Mouse (Mus musculus) limb, embryonic 14.5 days (tissue): ENCODE results near the gene Map4k2. TPM values are rescaled to one million over a fixed set of nuclear protein-coding genes. Genes with fewer than 3 reads are reported as not detected.

Experiments
- ATAC-seq: fragments of 200-750 bp; cut with Nextera tagmentation; 2 replicates; pipeline ENCODE4 v1.8.0; 2017; ENCODE audit warnings: low read depth, moderate number of reproducible peaks, moderate TSS enrichment; ENCODE audit not compliant: low FRiP score
- DNase-seq: peaks from one replicate; pipeline ENCODE4 v3.0.0-alpha.2; 2015; ENCODE audit warnings: low spot score
- H3K27ac ChIP-seq: fragments of 300-500 bp; sonication (generic); replicated peaks from 2 replicates; pipeline ENCODE4 v1.5.1; 2014; ENCODE audit warnings: low read depth, mild to moderate bottlenecking, low read length, moderate library complexity, mixed read lengths
- H3K27me3 ChIP-seq: fragments of 300-500 bp; sonication (generic); 2 replicates; pipeline ENCODE4 v1.6.1; 2014; ENCODE audit warnings: low read length, mixed read lengths; ENCODE audit not compliant: control insufficient read depth, insufficient read depth
- H3K36me3 ChIP-seq: fragments of 300-500 bp; sonication (generic); 2 replicates; pipeline ENCODE4 v1.6.1; 2014; ENCODE audit warnings: mild to moderate bottlenecking, low read length, moderate library complexity, mixed read lengths; ENCODE audit not compliant: control insufficient read depth, insufficient read depth
- H3K4me1 ChIP-seq: fragments of 300-500 bp; sonication (generic); 2 replicates; pipeline ENCODE4 v1.6.1; 2014; ENCODE audit warnings: antibody characterized with exemption, low read length, mixed read lengths; ENCODE audit not compliant: control insufficient read depth, insufficient read depth
- H3K4me2 ChIP-seq: fragments of 300-500 bp; sonication (generic); replicated peaks from 2 replicates; pipeline ENCODE4 v1.6.1; 2014; ENCODE audit warnings: low read depth, mild to moderate bottlenecking, low read length, moderate library complexity; ENCODE audit not compliant: severe bottlenecking
- H3K4me3 ChIP-seq: fragments of 300-500 bp; sonication (generic); replicated peaks from 2 replicates; pipeline ENCODE4 v1.5.1; 2014; ENCODE audit warnings: low read length
- H3K9ac ChIP-seq: fragments of 300-500 bp; sonication (generic); 2 replicates; pipeline ENCODE4 v1.6.1; 2014; ENCODE audit warnings: mild to moderate bottlenecking, low read depth, low read length, moderate library complexity; ENCODE audit not compliant: severe bottlenecking
- H3K9me3 ChIP-seq: fragments of 300-500 bp; sonication (generic); 2 replicates; pipeline ENCODE4 v1.6.1; 2016; ENCODE audit warnings: low read length; ENCODE audit not compliant: control insufficient read depth
- POLR2A ChIP-seq: fragments of 200-500 bp; IDR thresholded peaks from 2 replicates; pipeline ENCODE4 v1.8.0; 2012; ENCODE audit warnings: inconsistent platforms, mild to moderate bottlenecking, moderate library complexity, borderline replicate concordance; ENCODE audit not compliant: insufficient read depth, insufficient read length; ENCODE audit errors: extremely low read depth
- WGBS: fragments of 180-500 bp; shearing (Covaris S2); extraction: QIAGEN DNeasy Blood & Tissue Kit; methylation state at CpG from one replicate; pipeline ENCODE4 v1.1.7; 2014; 5-methylcytosine and 5-hydroxymethylcytosine counted together
- polyA plus RNA-seq, 2 experiments: library from polyadenylated mRNA; depleted of rRNA in 1 of 2; stranded (reverse) in 1 of 2; unstranded in 1 of 2; fragments of >200 nt; fragmentation: Nextera tagmentation in 1 of 2; extraction: Ambion mirVana in 1 of 2; gene quantifications; 2 replicates each; pipeline versions ENCODE4 v1.2.1 to v1.2.3; 2012 to 2014

Gene Map4k2
- polyA plus RNA-seq, 2 experiments, result 8.8 to 90.4 TPM

- Histone ChIP-seq H3K4me2 (no peak overlapping the region), H3K4me1 (no peaks in the 10 kb centered on the region), H3K9me3 (no peaks in the 10 kb centered on the region), H3K9ac (no peak overlapping the region), H3K27ac (no peak overlapping the region), H3K27me3 (no peaks in the 10 kb centered on the region), H3K36me3 (peaks cover 68% of the 10 kb centered on the region), H3K4me3 (no peak overlapping the region)
- TF ChIP-seq POLR2A, result no peak
- no peak for ATAC-seq
- WGBS, result 80% methylated on average over 11 of the region's 11 CpGs
- DNase-seq, result no peak
Observed at GRCm38 (mm10) chr19:6377327-6378040, 36.5 kb downstream of the Map4k2 start.

GRCm38 (mm10) chr19:6380411-6381166 lies 39.7 kb downstream of the Map4k2 start:
- no peak overlapping the region for H3K27ac ChIP-seq
- H3K36me3 ChIP-seq, result peaks cover 37% of the 10 kb centered on the region
- H3K9me3 ChIP-seq, result no peaks in the 10 kb centered on the region
- TF ChIP-seq POLR2A, result no peak
- no peak overlapping the region for H3K4me2 ChIP-seq
- 90% methylated on average over 9 of the region's 9 CpGs for WGBS
- H3K27me3 ChIP-seq, result no peaks in the 10 kb centered on the region
- no peak overlapping the region for H3K4me3 ChIP-seq
- no peak for DNase-seq
- no peak overlapping the region for H3K9ac ChIP-seq
- ATAC-seq, result no peak
- H3K4me1 ChIP-seq, result peaks cover 6% of the 10 kb centered on the region

- Histone ChIP-seq H3K27me3 (no peaks in the 10 kb centered on the region), H3K9ac (no peak overlapping the region), H3K36me3 (peaks cover 31% of the 10 kb centered on the region), H3K4me1 (peaks cover 6% of the 10 kb centered on the region), H3K9me3 (no peaks in the 10 kb centered on the region), H3K4me3 (no peak overlapping the region), H3K4me2 (no peak overlapping the region), H3K27ac (no peak overlapping the region)
- DNase-seq, result no peak
- ATAC-seq, result no peak
- 97% methylated on average over 5 of the region's 5 CpGs for WGBS
- no peak for TF ChIP-seq POLR2A
Observed at GRCm38 (mm10) chr19:6381238-6381637, 40.3 kb downstream of the Map4k2 start.

GRCm38 (mm10) chr19:6382323-6382924 lies 41.5 kb downstream of the Map4k2 start:
- WGBS, result 90% methylated on average over 4 of the region's 4 CpGs
- Histone ChIP-seq H3K9me3 (no peaks in the 10 kb centered on the region), H3K27me3 (no peaks in the 10 kb centered on the region), H3K9ac (no peak overlapping the region), H3K4me3 (no peak overlapping the region), H3K36me3 (peaks cover 19% of the 10 kb centered on the region), H3K27ac (no peak overlapping the region), H3K4me1 (peaks cover 6% of the 10 kb centered on the region), H3K4me2 (no peak overlapping the region)
- no peak for DNase-seq
- ATAC-seq, result no peak
- no peak for TF ChIP-seq POLR2A

GRCm38 (mm10) chr19:6383470-6383869 lies 42.5 kb downstream of the Map4k2 start:
- no peaks in the 10 kb centered on the region for H3K9me3 ChIP-seq
- H3K4me1 ChIP-seq, result peaks cover 6% of the 10 kb centered on the region
- WGBS, result 51% methylated on average over 5 of the region's 5 CpGs
- TF ChIP-seq POLR2A, result no peak
- no peak overlapping the region for H3K9ac ChIP-seq
- DNase-seq, result no peak
- H3K27ac ChIP-seq, result no peak overlapping the region
- ATAC-seq, result no peak
- H3K36me3 ChIP-seq, result peaks cover 8% of the 10 kb centered on the region
- H3K27me3 ChIP-seq, result no peaks in the 10 kb centered on the region
- no peak overlapping the region for H3K4me3 ChIP-seq
- H3K4me2 ChIP-seq, result no peak overlapping the region
